Mouse (Mus musculus) limb, embryonic 14.5 days (tissue): ENCODE measurements at regions not wholly inside any gene's neighbourhood (a gene's known extent, or its start where the extent isn't known, plus 50 kb on each side); places are given as distances from the start of the nearest gene placed in this dataset.
"Not testable (repeated sequence)": the region's sequence is repeated elsewhere in the genome, so short reads cannot be mapped to it uniquely, and the experiment has no call there.

Experiments used
- ATAC-seq: fragments of 200-750 bp; cut with Nextera tagmentation; 2 replicates; pipeline ENCODE4 v1.8.0; 2017; ENCODE audit warnings: low read depth, moderate number of reproducible peaks, moderate TSS enrichment; ENCODE audit not compliant: low FRiP score
- DNase-seq: peaks from one replicate; pipeline ENCODE4 v3.0.0-alpha.2; 2015; ENCODE audit warnings: low spot score
- H3K27ac ChIP-seq: fragments of 300-500 bp; sonication (generic); replicated peaks from 2 replicates; pipeline ENCODE4 v1.5.1; 2014; ENCODE audit warnings: low read depth, mild to moderate bottlenecking, low read length, moderate library complexity, mixed read lengths
- H3K27me3 ChIP-seq: fragments of 300-500 bp; sonication (generic); 2 replicates; pipeline ENCODE4 v1.6.1; 2014; ENCODE audit warnings: low read length, mixed read lengths; ENCODE audit not compliant: control insufficient read depth, insufficient read depth
- H3K36me3 ChIP-seq: fragments of 300-500 bp; sonication (generic); 2 replicates; pipeline ENCODE4 v1.6.1; 2014; ENCODE audit warnings: mild to moderate bottlenecking, low read length, moderate library complexity, mixed read lengths; ENCODE audit not compliant: control insufficient read depth, insufficient read depth
- H3K4me1 ChIP-seq: fragments of 300-500 bp; sonication (generic); 2 replicates; pipeline ENCODE4 v1.6.1; 2014; ENCODE audit warnings: antibody characterized with exemption, low read length, mixed read lengths; ENCODE audit not compliant: control insufficient read depth, insufficient read depth
- H3K4me2 ChIP-seq: fragments of 300-500 bp; sonication (generic); replicated peaks from 2 replicates; pipeline ENCODE4 v1.6.1; 2014; ENCODE audit warnings: low read depth, mild to moderate bottlenecking, low read length, moderate library complexity; ENCODE audit not compliant: severe bottlenecking
- H3K4me3 ChIP-seq: fragments of 300-500 bp; sonication (generic); replicated peaks from 2 replicates; pipeline ENCODE4 v1.5.1; 2014; ENCODE audit warnings: low read length
- H3K9ac ChIP-seq: fragments of 300-500 bp; sonication (generic); 2 replicates; pipeline ENCODE4 v1.6.1; 2014; ENCODE audit warnings: mild to moderate bottlenecking, low read depth, low read length, moderate library complexity; ENCODE audit not compliant: severe bottlenecking
- H3K9me3 ChIP-seq: fragments of 300-500 bp; sonication (generic); 2 replicates; pipeline ENCODE4 v1.6.1; 2016; ENCODE audit warnings: low read length; ENCODE audit not compliant: control insufficient read depth
- POLR2A ChIP-seq: fragments of 200-500 bp; IDR thresholded peaks from 2 replicates; pipeline ENCODE4 v1.8.0; 2012; ENCODE audit warnings: inconsistent platforms, mild to moderate bottlenecking, moderate library complexity, borderline replicate concordance; ENCODE audit not compliant: insufficient read depth, insufficient read length; ENCODE audit errors: extremely low read depth
- WGBS: fragments of 180-500 bp; shearing (Covaris S2); extraction: QIAGEN DNeasy Blood & Tissue Kit; methylation state at CpG from one replicate; pipeline ENCODE4 v1.1.7; 2014; 5-methylcytosine and 5-hydroxymethylcytosine counted together

DNA sequence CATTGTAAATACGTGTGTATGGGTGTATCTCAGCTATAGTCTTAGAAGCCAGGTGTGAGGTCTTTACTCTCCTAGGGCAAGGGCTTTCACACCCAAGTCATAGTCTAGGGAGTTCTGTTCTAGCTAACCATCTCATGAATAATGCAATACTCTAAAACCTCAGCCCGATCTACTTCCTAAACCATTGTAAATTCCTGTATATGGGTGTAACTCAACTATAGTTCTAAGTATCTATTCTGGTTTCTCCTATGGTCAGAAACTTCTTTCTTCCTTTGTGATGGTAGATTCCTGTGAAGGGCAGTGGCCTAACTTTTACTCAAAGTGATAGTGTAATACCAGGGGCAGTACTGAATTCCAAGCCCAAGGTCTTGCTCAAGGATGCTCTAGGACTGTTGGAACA, 58.7 kb upstream of the Srd5a3 start:
- H3K9me3 ChIP-seq, H3K4me1 ChIP-seq, H3K27ac ChIP-seq, H3K9ac ChIP-seq, H3K4me3 ChIP-seq, H3K27me3 ChIP-seq, DNase-seq, ATAC-seq, H3K4me2 ChIP-seq, H3K36me3 ChIP-seq: not testable (repeated sequence)
- 72% methylated on average over 2 of the region's 2 CpGs for WGBS

DNA sequence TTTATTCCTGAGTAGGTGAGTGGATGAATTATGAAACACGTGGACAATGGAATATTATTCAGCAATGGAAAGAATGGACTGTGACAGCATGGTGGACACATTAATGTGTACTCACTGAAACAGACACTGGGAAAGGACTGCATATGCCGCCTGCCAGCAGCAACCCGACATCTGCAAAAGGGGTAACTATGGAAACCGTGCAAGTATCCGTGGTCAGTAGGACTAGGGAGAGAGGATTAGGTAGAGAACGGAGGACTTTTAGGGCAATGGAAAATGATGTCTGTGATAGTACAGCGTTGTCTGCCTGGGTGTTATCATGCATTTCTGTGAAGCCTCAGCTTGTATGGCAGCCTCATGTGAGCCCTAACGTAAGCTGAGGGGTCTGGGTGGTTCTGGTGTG, 59.6 kb upstream of the Srd5a3 start:
- H3K9ac ChIP-seq, result no peak overlapping the region
- no peak overlapping the region for H3K4me2 ChIP-seq
- H3K4me1 ChIP-seq, result no peaks in the 10 kb centered on the region; the same call in 1 of the 2 replicates
- no peak overlapping the region for H3K4me3 ChIP-seq
- 88% methylated on average over 8 of the region's 8 CpGs for WGBS
- DNase-seq (no peak), ATAC-seq (no peak)
- no peak for TF ChIP-seq POLR2A
- H3K27me3 ChIP-seq, result no peaks in the 10 kb centered on the region
- H3K9me3 ChIP-seq, result no peaks in the 10 kb centered on the region
- no peak overlapping the region for H3K27ac ChIP-seq
- H3K36me3 ChIP-seq, result no peaks in the 10 kb centered on the region

DNA sequence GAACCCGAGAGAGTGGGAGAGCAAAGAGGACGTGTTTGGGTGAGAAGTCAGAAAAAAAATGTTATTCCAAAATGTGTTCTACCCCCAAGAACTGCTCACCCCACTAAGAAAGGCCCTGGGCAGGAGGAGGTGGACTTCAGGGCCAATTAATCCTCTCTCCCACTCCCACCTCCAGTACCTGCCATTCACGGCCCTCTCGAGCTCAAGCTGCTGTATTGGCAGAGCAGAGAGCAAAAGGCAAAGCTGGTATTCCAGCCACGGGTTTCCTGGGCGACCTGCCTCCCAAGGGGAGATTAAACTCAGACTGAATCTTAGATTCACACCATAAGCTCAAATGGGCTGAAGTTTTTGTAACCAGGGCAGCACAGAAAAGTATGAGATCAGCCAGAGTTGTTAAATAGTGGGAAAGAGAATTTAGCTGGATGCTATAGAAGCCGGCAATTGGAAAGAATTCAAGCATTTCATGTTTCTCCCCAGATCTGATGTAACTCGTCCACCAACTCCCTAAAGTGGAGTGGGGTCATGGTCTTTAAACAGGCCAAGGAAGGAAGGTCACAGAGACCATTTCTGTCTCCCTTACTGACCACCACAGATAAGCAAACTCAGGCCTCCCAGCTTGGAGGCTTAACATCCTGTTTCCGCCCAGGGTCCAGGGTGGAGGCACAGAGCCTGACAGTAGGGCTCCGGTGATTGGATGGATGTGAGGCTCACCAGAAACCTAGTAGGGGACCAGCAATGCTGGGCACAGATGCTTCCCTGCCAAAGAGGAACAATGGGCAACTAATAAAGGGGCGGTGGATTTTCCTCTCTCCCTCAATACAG, 60.7 kb upstream of the Srd5a3 start:
- no peak overlapping the region for H3K4me2 ChIP-seq
- H3K9me3 ChIP-seq, result no peaks in the 10 kb centered on the region
- no peak overlapping the region for H3K9ac ChIP-seq
- DNase-seq (peak; percentile 17), ATAC-seq (no peak)
- no peak for TF ChIP-seq POLR2A
- no peaks in the 10 kb centered on the region for H3K36me3 ChIP-seq
- no peaks in the 10 kb centered on the region; the same call in 1 of the 2 replicates for H3K4me1 ChIP-seq
- no peak overlapping the region for H3K27ac ChIP-seq
- no peaks in the 10 kb centered on the region for H3K27me3 ChIP-seq
- 72% methylated on average over 11 of the region's 11 CpGs for WGBS
- H3K4me3 ChIP-seq, result no peak overlapping the region

DNA sequence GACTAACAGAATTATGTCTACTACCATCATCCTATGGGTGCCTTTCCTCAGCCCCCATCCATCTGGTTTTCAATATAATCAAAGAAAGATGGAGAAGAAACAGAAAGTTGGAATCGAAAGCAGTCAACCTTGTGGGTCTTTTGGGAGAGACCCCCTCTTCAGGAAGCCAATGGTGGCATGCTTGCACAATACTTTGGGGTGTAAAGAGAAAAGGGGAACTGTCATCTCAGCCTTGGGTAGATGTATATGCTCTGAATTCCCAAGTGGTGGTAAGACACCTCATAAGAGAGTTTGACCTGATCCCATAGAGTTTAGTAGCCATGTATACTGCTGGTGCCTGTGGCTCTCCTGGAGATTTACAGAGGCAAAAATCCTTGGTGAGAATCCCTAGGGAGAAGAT, 61.6 kb upstream of the Srd5a3 start:
- H3K9ac ChIP-seq, result no peak overlapping the region
- no peaks in the 10 kb centered on the region for H3K27me3 ChIP-seq
- H3K36me3 ChIP-seq, result no peaks in the 10 kb centered on the region
- no peak overlapping the region for H3K4me3 ChIP-seq
- no peaks in the 10 kb centered on the region; the same call in 1 of the 2 replicates for H3K4me1 ChIP-seq
- no peak for TF ChIP-seq POLR2A
- no peaks in the 10 kb centered on the region for H3K9me3 ChIP-seq
- ATAC-seq (no peak), DNase-seq (no peak)
- WGBS, result 89% methylated on average over 1 of the region's 1 CpGs
- H3K4me2 ChIP-seq, result no peak overlapping the region
- H3K27ac ChIP-seq, result no peak overlapping the region

DNA sequence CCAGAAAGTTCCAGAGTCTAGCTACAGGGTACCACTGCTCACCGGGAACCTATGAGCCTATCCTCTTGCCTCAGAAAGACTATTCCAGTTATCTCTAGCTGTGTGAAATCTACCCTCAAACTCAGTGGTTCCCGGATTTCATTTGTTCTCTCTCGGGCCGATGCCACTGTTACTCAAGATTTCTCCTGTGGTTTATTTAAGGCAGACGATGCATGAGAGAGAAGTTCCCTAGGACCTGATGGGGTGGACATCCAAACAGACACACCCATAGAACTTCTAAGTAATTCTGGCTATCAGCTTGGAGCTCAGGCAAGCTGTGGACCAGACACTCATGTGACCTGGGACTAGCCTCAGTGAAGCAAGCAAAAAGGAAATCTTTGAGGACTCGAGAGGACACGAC, 63.8 kb upstream of the Srd5a3 start:
- Histone ChIP-seq H3K4me2 (no peak overlapping the region), H3K4me3 (no peak overlapping the region), H3K36me3 (no peaks in the 10 kb centered on the region), H3K9me3 (no peaks in the 10 kb centered on the region), H3K4me1 (no peaks in the 10 kb centered on the region; the same call in 1 of the 2 replicates), H3K9ac (no peak overlapping the region), H3K27ac (no peak overlapping the region), H3K27me3 (no peaks in the 10 kb centered on the region)
- TF ChIP-seq POLR2A, result no peak
- ATAC-seq, result no peak
- DNase-seq, result no peak
- 81% methylated on average over 7 of the region's 7 CpGs for WGBS
